Mouse (Mus musculus) liver, postnatal 0 days (tissue): Measurements from ENCODE around the gene Cbx5.

Experiments
- CTCF ChIP-seq: sonication (generic); IDR thresholded peaks from 2 replicates; pipeline ENCODE4 v1.5.1; 2016; ENCODE audit warnings: antibody characterized with exemption, low read depth
- EP300 ChIP-seq: IDR thresholded peaks from 2 replicates; pipeline ENCODE4 v1.6.1; 2016; ENCODE audit warnings: antibody characterized with exemption, low read depth, mild to moderate bottlenecking

DNA sequence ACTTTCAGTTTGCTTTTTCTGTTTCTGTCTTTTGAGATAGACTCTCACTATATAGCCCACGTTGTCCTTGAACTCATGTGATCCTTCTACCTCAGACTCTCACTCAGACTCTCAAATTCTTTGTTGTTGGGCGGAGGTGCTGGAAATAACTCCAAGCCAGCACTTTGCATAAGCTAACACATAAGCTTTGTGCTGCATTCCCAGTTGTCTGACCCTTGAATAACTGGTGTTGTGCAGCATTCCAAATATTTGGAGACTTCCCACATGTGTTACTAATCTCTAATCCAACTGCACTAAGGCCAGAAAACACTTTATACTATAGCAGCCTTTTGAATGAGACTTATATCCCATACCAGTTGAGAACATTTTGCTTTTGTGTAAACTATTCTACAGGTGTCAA lies 10.7 kb downstream of the Cbx5 start:
- TF ChIP-seq CTCF (no peak), EP300 (no peak)
